Mouse (Mus musculus): ENCODE measurements at regions not wholly inside any gene's neighbourhood (a gene's known extent, or its start where the extent isn't known, plus 50 kb on each side); places are given as distances from the start of the nearest gene placed in this dataset.

DNA sequence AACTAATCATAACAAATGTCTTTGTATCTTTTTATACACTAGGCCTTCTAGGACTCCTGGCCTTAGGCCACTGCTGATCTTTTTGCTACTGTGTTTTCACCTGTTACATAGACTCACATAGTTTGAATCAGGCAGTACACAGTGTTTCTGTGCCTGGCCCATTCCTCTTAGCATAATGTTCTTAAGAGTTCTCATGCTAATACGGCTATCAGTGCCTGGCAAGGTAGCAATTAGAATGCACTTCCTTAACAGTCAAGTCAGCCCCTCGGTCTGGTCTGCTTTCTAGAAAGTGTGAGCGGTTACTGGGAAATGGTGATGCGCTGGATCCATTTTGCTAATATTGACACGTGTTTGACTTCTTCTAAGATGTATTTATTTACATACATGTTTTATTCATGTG is 54.2 kb upstream of the Lep start:
- WGBS, result 87% methylated on average over 5 of the region's 5 CpGs
- Histone ChIP-seq H3K4me1 (ENCODE audit: control insufficient read depth, insufficient read depth, low read length) (no peaks in the 10 kb centered on the region), H3K4me3 (ENCODE audit: low read length) (no peak overlapping the region), H3K27me3 (ENCODE audit: control insufficient read depth, insufficient read depth, low read length) (no peaks in the 10 kb centered on the region), H3K9me3 (ENCODE audit: control insufficient read depth, low read length) (no peaks in the 10 kb centered on the region), H3K4me2 (replicated peaks; ENCODE audit: low read depth, low read length) (no peak overlapping the region), H3K36me3 (ENCODE audit: control insufficient read depth, insufficient read depth, low read length) (no peaks in the 10 kb centered on the region), H3K9ac (ENCODE audit: low read depth, low read length) (no peak overlapping the region), H3K27ac (ENCODE audit: low read depth, low read length) (no peak overlapping the region)
- ATAC-seq (ENCODE audit: low FRiP score, low TSS enrichment), result no peak
